Mouse (Mus musculus) intestine, embryonic 16.5 days (tissue): ENCODE data around the gene Elovl6. TPM values are rescaled to one million over a fixed set of nuclear protein-coding genes. Genes with fewer than 3 reads are reported as not detected.

Source experiments
- ATAC-seq: fragments of 200-750 bp; cut with Nextera tagmentation; 2 replicates; pipeline ENCODE4 v1.8.0; 2017; ENCODE audit warnings: moderate TSS enrichment, moderate library complexity
- H3K27ac ChIP-seq: fragments of 300-500 bp; sonication (generic); 2 replicates; pipeline ENCODE4 v1.5.1; 2014; ENCODE audit warnings: mild to moderate bottlenecking, low read length
- H3K27me3 ChIP-seq: fragments of 300-500 bp; sonication (generic); replicated peaks from 2 replicates; pipeline ENCODE4 v1.6.1; 2014; ENCODE audit warnings: low read length, control low read depth, mixed read lengths; ENCODE audit not compliant: control insufficient read depth, insufficient read depth
- H3K36me3 ChIP-seq: fragments of 300-500 bp; sonication (generic); 2 replicates; pipeline ENCODE4 v1.6.1; 2014; ENCODE audit warnings: low read length, control low read depth; ENCODE audit not compliant: control insufficient read depth, insufficient read depth
- H3K4me1 ChIP-seq: fragments of 300-500 bp; sonication (generic); 2 replicates; pipeline ENCODE4 v1.6.1; 2014; ENCODE audit warnings: low read length, control low read depth, mixed read lengths; ENCODE audit not compliant: control insufficient read depth, insufficient read depth
- H3K4me2 ChIP-seq: fragments of 300-500 bp; sonication (generic); 2 replicates; pipeline ENCODE4 v1.6.1; 2014; ENCODE audit warnings: low read depth, low read length, control low read depth
- H3K4me3 ChIP-seq: fragments of 300-500 bp; sonication (generic); 2 replicates; pipeline ENCODE4 v1.5.1; 2014; ENCODE audit warnings: mild to moderate bottlenecking, low read length
- H3K9ac ChIP-seq: fragments of 300-500 bp; sonication (generic); 2 replicates; pipeline ENCODE4 v1.6.1; 2014; ENCODE audit warnings: low read depth, low read length
- H3K9me3 ChIP-seq: fragments of 300-500 bp; sonication (generic); 2 replicates; pipeline ENCODE4 v1.6.1; 2016; ENCODE audit warnings: low read length, control low read depth; ENCODE audit not compliant: control insufficient read depth
- WGBS: fragments of 180-500 bp; shearing (Covaris S2); extraction: QIAGEN DNeasy Blood & Tissue Kit; methylation state at CpG from one replicate; pipeline ENCODE4 v1.1.7; 2014; 5-methylcytosine and 5-hydroxymethylcytosine counted together
- polyA plus RNA-seq: library from polyadenylated mRNA; unstranded; fragments of >200 nt; fragmentation: Nextera tagmentation; extraction: Ambion mirVana; gene quantifications from 2 replicates; pipeline ENCODE4 v1.2.1, GENCODE M21; 2015

Elovl6 gene
- 51.4 and 51.7 TPM in 2 replicates for polyA plus RNA-seq

- H3K4me2 ChIP-seq = peak within 1 kb of the TSS; percentile 80
- ATAC-seq = peak; percentile 55
- under 1% methylated on average over 35 of the region's 35 CpGs for WGBS
Measured at GRCm38 (mm10) chr3:129532180-129532864, at the start of gene Elovl6. Elovl6 (plus strand) TSS chr3:129532355.

GRCm38 (mm10) chr3:129488774-129489173 is 43.4 kb upstream of the Elovl6 start:
- no peak overlapping the region for H3K9ac ChIP-seq
- H3K27ac ChIP-seq = no peak overlapping the region
- H3K4me3 ChIP-seq = no peak overlapping the region
- ATAC-seq = no peak
- 86% methylated on average over 4 of the region's 4 CpGs for WGBS
- H3K9me3 ChIP-seq = no peaks in the 10 kb centered on the region
- no peak overlapping the region for H3K4me2 ChIP-seq
- H3K4me1 ChIP-seq = no peaks in the 10 kb centered on the region
- H3K36me3 ChIP-seq = no peaks in the 10 kb centered on the region
- no peaks in the 10 kb centered on the region for H3K27me3 ChIP-seq

More at GRCm38 (mm10) chr3:129532180-129532864, at the start of gene Elovl6:
- Histone ChIP-seq H3K4me1 (peaks cover 19% of the 10 kb centered on the region), H3K27me3 (no peaks in the 10 kb centered on the region), H3K36me3 (no peaks in the 10 kb centered on the region), H3K4me3 (peak within 1 kb of the TSS; percentile 85), H3K27ac (peak within 1 kb of the TSS; percentile 97), H3K9ac (peak within 1 kb of the TSS; percentile 99), H3K9me3 (no peaks in the 10 kb centered on the region)

GRCm38 (mm10) chr3:129494123-129494522 is 38.0 kb upstream of the Elovl6 start:
- H3K9me3 ChIP-seq = no peaks in the 10 kb centered on the region
- H3K27me3 ChIP-seq = no peaks in the 10 kb centered on the region
- 87% methylated on average over 10 of the region's 10 CpGs for WGBS

GRCm38 (mm10) chr3:129494731-129495130 is 37.4 kb upstream of the Elovl6 start:
- no peak for ATAC-seq
- no peaks in the 10 kb centered on the region for H3K4me1 ChIP-seq
- no peaks in the 10 kb centered on the region for H3K27me3 ChIP-seq
- H3K9ac ChIP-seq = no peak overlapping the region
- 75% methylated on average over 4 of the region's 4 CpGs for WGBS
- no peak overlapping the region for H3K4me2 ChIP-seq
- no peaks in the 10 kb centered on the region for H3K9me3 ChIP-seq
- no peaks in the 10 kb centered on the region for H3K36me3 ChIP-seq
- H3K4me3 ChIP-seq = no peak overlapping the region
- H3K27ac ChIP-seq = no peak overlapping the region

More at GRCm38 (mm10) chr3:129494123-129494522, 38.0 kb upstream of the Elovl6 start:
- Histone ChIP-seq H3K4me1 (no peaks in the 10 kb centered on the region), H3K36me3 (no peaks in the 10 kb centered on the region), H3K27ac (no peak overlapping the region), H3K4me3 (no peak overlapping the region), H3K9ac (no peak overlapping the region), H3K4me2 (no peak overlapping the region)
- no peak for ATAC-seq

GRCm38 (mm10) chr3:129503781-129504180 is 28.4 kb upstream of the Elovl6 start:
- no peaks in the 10 kb centered on the region for H3K9me3 ChIP-seq
- H3K27me3 ChIP-seq = no peaks in the 10 kb centered on the region
- no peak overlapping the region for H3K9ac ChIP-seq
- H3K4me1 ChIP-seq = no peaks in the 10 kb centered on the region
- H3K27ac ChIP-seq = no peak overlapping the region
- 82% methylated on average over 7 of the region's 7 CpGs for WGBS
- H3K4me2 ChIP-seq = no peak overlapping the region
- no peak for ATAC-seq
- H3K4me3 ChIP-seq = no peak overlapping the region
- no peaks in the 10 kb centered on the region for H3K36me3 ChIP-seq

- peak; percentile 96 for ATAC-seq
- Histone ChIP-seq H3K27ac (peak overlapping the region; percentile 68), H3K36me3 (no peaks in the 10 kb centered on the region), H3K9me3 (no peaks in the 10 kb centered on the region), H3K9ac (no peak overlapping the region), H3K27me3 (no peaks in the 10 kb centered on the region), H3K4me2 (no peak overlapping the region), H3K4me1 (no peaks in the 10 kb centered on the region), H3K4me3 (no peak overlapping the region)
- WGBS = 47% methylated on average over 6 of the region's 6 CpGs
Measured at GRCm38 (mm10) chr3:129504928-129505327, 27.2 kb upstream of the Elovl6 start.

- WGBS = 94% methylated on average over 1 of the region's 1 CpGs
- no peaks in the 10 kb centered on the region for H3K36me3 ChIP-seq
- H3K27ac ChIP-seq = no peak overlapping the region
- no peaks in the 10 kb centered on the region for H3K4me1 ChIP-seq
- H3K4me3 ChIP-seq = no peak overlapping the region
- H3K4me2 ChIP-seq = no peak overlapping the region
- no peak overlapping the region for H3K9ac ChIP-seq
- no peak for ATAC-seq
- no peaks in the 10 kb centered on the region for H3K9me3 ChIP-seq
- H3K27me3 ChIP-seq = no peaks in the 10 kb centered on the region
Measured at GRCm38 (mm10) chr3:129507736-129508135, 24.4 kb upstream of the Elovl6 start.

GRCm38 (mm10) chr3:129508571-129508970 is 23.6 kb upstream of the Elovl6 start:
- Histone ChIP-seq H3K4me3 (no peak overlapping the region), H3K4me2 (no peak overlapping the region), H3K9me3 (no peaks in the 10 kb centered on the region), H3K4me1 (no peaks in the 10 kb centered on the region), H3K27me3 (no peaks in the 10 kb centered on the region), H3K9ac (no peak overlapping the region), H3K36me3 (no peaks in the 10 kb centered on the region), H3K27ac (no peak overlapping the region)
- ATAC-seq = no peak

- no peak for ATAC-seq
- H3K4me1 ChIP-seq = no peaks in the 10 kb centered on the region
- no peak overlapping the region for H3K4me3 ChIP-seq
- H3K9ac ChIP-seq = no peak overlapping the region
- WGBS = 77% methylated on average over 10 of the region's 10 CpGs
- no peaks in the 10 kb centered on the region for H3K27me3 ChIP-seq
- H3K27ac ChIP-seq = no peak overlapping the region
- no peaks in the 10 kb centered on the region for H3K9me3 ChIP-seq
- H3K36me3 ChIP-seq = no peaks in the 10 kb centered on the region
- no peak overlapping the region for H3K4me2 ChIP-seq
Measured at GRCm38 (mm10) chr3:129509725-129510124, 22.4 kb upstream of the Elovl6 start.
